Mouse (Mus musculus): ENCODE results near the gene Aldh1a2.

DNA sequence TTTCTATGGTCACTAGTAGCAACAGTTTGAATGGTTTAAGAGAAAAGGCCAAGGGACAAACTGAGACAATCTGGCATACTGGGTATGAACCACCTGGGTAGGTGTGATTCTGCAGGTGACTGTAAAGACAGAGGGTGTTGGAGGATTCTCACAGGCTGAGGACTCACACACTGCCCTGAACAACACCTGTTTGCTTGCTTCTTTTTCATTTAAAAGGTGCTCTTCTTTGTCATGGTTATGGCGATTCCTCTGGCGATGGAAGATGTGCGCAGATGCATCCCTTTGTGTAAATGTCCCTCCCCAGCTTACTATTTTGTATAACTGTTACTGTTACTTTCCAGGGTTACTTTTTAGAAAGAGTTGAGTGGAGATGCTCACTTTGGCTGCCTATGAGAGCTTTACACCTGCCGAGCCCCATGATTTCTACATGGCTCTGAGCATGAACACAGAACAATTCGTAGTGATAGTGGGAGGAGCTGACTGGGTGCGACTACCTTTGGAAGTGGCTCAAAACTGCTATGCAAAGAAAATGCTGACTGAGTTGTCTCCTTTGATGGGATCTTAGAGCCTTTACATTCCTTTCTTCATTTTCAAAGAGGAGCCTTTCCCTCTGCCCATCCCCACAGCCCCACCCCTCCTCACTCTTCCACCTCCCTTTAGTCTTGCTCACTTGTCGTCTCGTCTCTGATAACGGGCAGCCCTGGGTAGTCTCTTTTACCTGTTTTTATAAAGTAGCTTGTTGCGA is 11.8 kb downstream of the Aldh1a2 start:
- no peak for TF ChIP-seq SRF (IDR thresholded peaks at IDR 0.05; ENCODE audit: control insufficient read depth, insufficient read length, low read depth)
- TF ChIP-seq MYOG (IDR thresholded peaks at IDR 0.05; ENCODE audit: control insufficient read depth in 1 of 3, insufficient read depth in 1 of 3, insufficient read length in 2 of 3, low read depth in 2 of 3), result no peak
